Comparison of ENCODE assay signal across 25 mouse cellular contexts in the genomic region with DNA sequence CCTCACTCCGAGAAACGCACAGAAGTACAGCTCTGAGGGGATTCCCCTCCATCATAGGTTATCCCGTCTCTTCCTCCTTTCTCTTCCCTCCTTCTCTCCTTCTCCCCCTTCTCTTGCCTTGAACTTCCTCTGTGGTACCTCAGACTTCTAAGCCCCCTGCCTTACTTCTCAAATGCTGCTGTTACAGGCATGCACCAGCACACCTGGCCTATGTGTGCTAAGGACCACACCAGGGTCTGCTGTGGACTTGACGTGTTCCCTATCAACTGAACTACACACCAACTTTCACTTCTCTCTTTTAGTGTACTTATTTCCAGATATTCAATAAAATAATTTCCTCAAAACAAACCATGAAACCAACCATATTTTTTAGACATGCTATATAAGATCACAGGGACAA. TPM values are rescaled to one million over a fixed set of nuclear protein-coding genes. Genes with fewer than 3 reads are reported as not detected.
A peak's percentile ranks its signal among the peaks of the same experiment; 100 is the strongest.
DNase-seq lines count a peak whose midpoint lies in the region; ATAC-seq lines count a peak whose summit lies in the region.
"Had no signal": no experiment of that assay in that cellular context is flagged by ENCODE, and none has a peak within 500 bp of the region (broad histone marks: within the 10 kb centered on the region; RNA-seq: fewer than 3 reads in every experiment).

No protein-coding gene starts in this region.

- no peaks in the 10 kb centered on the region for H3K4me1 ChIP-seq in midbrain, embryonic 13.5 days (replicated peaks)
- H3K4me1 ChIP-seq: embryonic facial prominence, embryonic 10.5 days; embryonic facial prominence, embryonic 12.5 days; forebrain, embryonic 15.5 days had no signal

- WGBS in midbrain, embryonic 13.5 days, result 89% methylated on average over 4 of the region's 4 CpGs

- H3K27me3 ChIP-seq in splenic B cell, adult 2 months (ENCODE audit: control insufficient read depth, insufficient read depth, low read length, poor library complexity, severe bottlenecking), result no peaks in the 10 kb centered on the region
- no peaks in the 10 kb centered on the region for H3K27me3 ChIP-seq in midbrain, embryonic 13.5 days
- H3K27me3 ChIP-seq: embryonic facial prominence, embryonic 12.5 days; forebrain, embryonic 13.5 days; forebrain, embryonic 15.5 days; Patski had no signal

- H3K27ac ChIP-seq in midbrain, embryonic 13.5 days, result no peak overlapping the region
- H3K27ac ChIP-seq: embryonic facial prominence, embryonic 10.5 days; embryonic facial prominence, embryonic 12.5 days; forebrain, embryonic 13.5 days; forebrain, embryonic 15.5 days had no signal

- peak; percentile 16 to 22 for DNase-seq in B cell, adult 2 months
- peak; percentile 53 for DNase-seq in splenic B cell, adult 2 months (ENCODE audit: low read depth, low spot score)
- no peak for DNase-seq in adrenal gland, adult (ENCODE audit: inconsistent age in 2 of 2, low spot score in 1 of 2)
- DNase-seq in left cerebral cortex, adult 9 months (ENCODE audit: low spot score in 2 of 2), result no peak
- DNase-seq in heart, adult 8-10 months (ENCODE audit: low spot score), result no peak
- DNase-seq: adrenal gland, adult 2 months; adrenal gland, postnatal 10 days; adrenal gland, postnatal 25 days; cerebellum, adult 11 months; cerebellum, adult 18-20 months; cerebellum, adult 8-10 months; cerebellum, adult 9-11 months; cerebellum, postnatal 14 days; cerebellum, postnatal 36 days; forebrain, postnatal 0 days had no signal

- peaks cover 14% of the 10 kb centered on the region for H3K36me3 ChIP-seq in splenic B cell, adult 2 months (ENCODE audit: control insufficient read depth, insufficient read depth, low read length, poor library complexity, severe bottlenecking)
- H3K36me3 ChIP-seq in midbrain, embryonic 13.5 days, result peaks cover 65% of the 10 kb centered on the region

- H3K9me3 ChIP-seq in midbrain, embryonic 13.5 days, result no peaks in the 10 kb centered on the region
- H3K9me3 ChIP-seq: embryonic facial prominence, embryonic 10.5 days; embryonic facial prominence, embryonic 12.5 days; forebrain, embryonic 13.5 days; forebrain, embryonic 15.5 days; G1E had no signal

- no peak overlapping the region for H3K9ac ChIP-seq in midbrain, embryonic 13.5 days (replicated peaks)
- H3K9ac ChIP-seq: embryonic facial prominence, embryonic 12.5 days; forebrain, embryonic 13.5 days; forebrain, embryonic 15.5 days; forebrain, postnatal 0 days had no signal

- peak; percentile 56; the same call in 1 of the 2 replicates for ATAC-seq in common myeloid progenitor, adult 5-6 weeks (replicated peaks; ENCODE audit: low read depth, poor library complexity, severe bottlenecking)
- ATAC-seq in megakaryocyte, adult 5-6 weeks (ENCODE audit: poor library complexity, severe bottlenecking), result peak; percentile 33; the same call in 1 of the 2 replicates
- no peak for ATAC-seq in midbrain, embryonic 13.5 days
- ATAC-seq: activated CD4-positive, CD25-positive, alpha-beta regulatory T cell, adult 4 months; forebrain, embryonic 13.5 days; forebrain, embryonic 15.5 days; forebrain, postnatal 0 days; Patski had no signal

- H3K4me2 ChIP-seq in midbrain, embryonic 13.5 days (replicated peaks), result no peak overlapping the region
- H3K4me2 ChIP-seq: embryonic facial prominence, embryonic 12.5 days; forebrain, embryonic 13.5 days; forebrain, embryonic 15.5 days had no signal

- H3K4me3 ChIP-seq in midbrain, embryonic 13.5 days (replicated peaks), result no peak overlapping the region
- H3K4me3 ChIP-seq: embryonic facial prominence, embryonic 10.5 days; embryonic facial prominence, embryonic 12.5 days; forebrain, embryonic 13.5 days; forebrain, embryonic 15.5 days had no signal

RNA-seq across cellular contexts. Expression of gene Fbxl22, which starts 28.4 kb away (rescaled TPM):
- total RNA-seq in common myeloid progenitor, adult 5-6 weeks (2017), result 0.39 and 0.82 TPM in 2 replicates
- total RNA-seq in megakaryocyte, adult 5-6 weeks (2015), result 0.52 and 0.76 TPM in 2 replicates
- 0.55 and 1.2 TPM in 2 replicates for total RNA-seq in megakaryocyte, adult 5-6 weeks (2017)
- total RNA-seq in heart, adult 8-10 months (2022), result 10 to 100 TPM; 28.1 to 43.0 (median 31.0) TPM
- 1.7 and 2.2 TPM in 2 replicates for polyA plus RNA-seq in midbrain, embryonic 13.5 days (2015; fragmentation: Nextera tagmentation; extraction: Ambion mirVana)

RNA-seq across cellular contexts. Expression of gene Usp3, which starts 50.2 kb away (rescaled TPM):
- 54.7 and 81.8 TPM in 2 replicates for total RNA-seq in common myeloid progenitor, adult 5-6 weeks (2017)
- total RNA-seq in megakaryocyte, adult 5-6 weeks (2015), result 86.9 and 97.6 TPM in 2 replicates
- total RNA-seq in megakaryocyte, adult 5-6 weeks (2017), result 68.1 and 75.5 TPM in 2 replicates
- 10 to 100 TPM; 19.8 to 26.5 (median 21.9) TPM for total RNA-seq in heart, adult 8-10 months (2022)
- polyA plus RNA-seq in midbrain, embryonic 13.5 days (2015; fragmentation: Nextera tagmentation; extraction: Ambion mirVana), result 109 and 118 TPM in 2 replicates

Comparison
In these comparisons a context has a peak if more than half of its experiments do, and no peak if none do; other contexts are left out.
1. DNase-seq: peak in B cell, adult 2 months (2 of 2) and splenic B cell, adult 2 months (single experiment); none in adrenal gland, adult (0 of 2), left cerebral cortex, adult 9 months (0 of 2) and heart, adult 8-10 months (single experiment).
2. RNA of gene Fbxl22, which starts 28.4 kb away (total RNA-seq): 28.1 to 43.0 TPM in heart, adult 8-10 months; 0.39 to 0.82 TPM in common myeloid progenitor, adult 5-6 weeks and 0.52 to 1.2 TPM in megakaryocyte, adult 5-6 weeks; every median in the first group is over 10 times any median in the second.